Mouse (Mus musculus) embryonic facial prominence, embryonic 13.5 days (tissue): ENCODE results near the gene Coq10a. TPM values are rescaled to one million over a fixed set of nuclear protein-coding genes. Genes with fewer than 3 reads are reported as not detected.

Experiments
- ATAC-seq: fragments of 200-750 bp; cut with Nextera tagmentation; 2 replicates; pipeline ENCODE4 v1.8.0; 2017; ENCODE audit warnings: low read depth; ENCODE audit not compliant: insufficient number of reproducible peaks, insufficient read depth, low FRiP score, low TSS enrichment
- H3K27ac ChIP-seq: fragments of 300-500 bp; sonication (generic); 2 replicates; pipeline ENCODE4 v1.5.1; 2015; ENCODE audit warnings: moderate library complexity, mild to moderate bottlenecking, inconsistent platforms
- H3K27me3 ChIP-seq: fragments of 300-500 bp; sonication (generic); 2 replicates; pipeline ENCODE4 v1.6.1; 2015; ENCODE audit warnings: mild to moderate bottlenecking, inconsistent platforms
- H3K36me3 ChIP-seq: fragments of 300-500 bp; sonication (generic); 2 replicates; pipeline ENCODE4 v1.6.1; 2015; ENCODE audit warnings: mild to moderate bottlenecking, inconsistent platforms
- H3K4me1 ChIP-seq: fragments of 300-500 bp; sonication (generic); 2 replicates; pipeline ENCODE4 v1.6.1; 2015; ENCODE audit warnings: inconsistent platforms
- H3K4me2 ChIP-seq: fragments of 300-500 bp; sonication (generic); 2 replicates; pipeline ENCODE4 v1.6.1; 2015; ENCODE audit warnings: moderate library complexity, mild to moderate bottlenecking, inconsistent platforms
- H3K4me3 ChIP-seq: fragments of 300-500 bp; sonication (generic); 2 replicates; pipeline ENCODE4 v1.5.1; 2015; ENCODE audit warnings: mild to moderate bottlenecking, inconsistent platforms
- H3K9ac ChIP-seq: fragments of 300-500 bp; sonication (generic); 2 replicates; pipeline ENCODE4 v1.6.1; 2015; ENCODE audit warnings: mild to moderate bottlenecking, inconsistent platforms
- H3K9me3 ChIP-seq: fragments of 300-500 bp; sonication (generic); 2 replicates; pipeline ENCODE4 v1.6.1; 2016; ENCODE audit warnings: inconsistent platforms
- WGBS: fragments of 180-500 bp; shearing (Covaris S2); methylation state at CpG from one replicate; pipeline ENCODE4 v1.1.7; 2015; ENCODE audit warnings: mixed read lengths; 5-methylcytosine and 5-hydroxymethylcytosine counted together
- polyA plus RNA-seq: library from polyadenylated mRNA; unstranded; fragments of >200 nt; fragmentation: Nextera tagmentation; extraction: Ambion mirVana; gene quantifications from 2 replicates; pipeline ENCODE4 v1.2.1, GENCODE M21; 2015

Coq10a gene
- 13.1 and 16.2 TPM in 2 replicates for polyA plus RNA-seq

- H3K36me3 ChIP-seq: peaks cover 19% of the 10 kb centered on the region
- no peaks in the 10 kb centered on the region for H3K9me3 ChIP-seq
- peak within 1 kb of the TSS; percentile 96 for H3K27ac ChIP-seq
- peak; percentile 88 for ATAC-seq
- peak within 1 kb of the TSS; percentile 85 for H3K9ac ChIP-seq
- H3K4me2 ChIP-seq: peak within 1 kb of the TSS; percentile 89
- peaks cover 14% of the 10 kb centered on the region for H3K4me1 ChIP-seq
- H3K27me3 ChIP-seq: no peaks in the 10 kb centered on the region
- peak within 1 kb of the TSS; percentile 70 for H3K4me3 ChIP-seq
- WGBS: under 1% methylated on average over 87 of the region's 87 CpGs
Observed at GRCm38 (mm10) chr10:128368402-128369217, at the start of gene Coq10a. TSS of gene Coq10a (minus strand) at chr10:128368997.

GRCm38 (mm10) chr10:128414848-128415247, 46.1 kb upstream of the Coq10a start:
- H3K4me1 ChIP-seq: peaks cover 30% of the 10 kb centered on the region
- H3K27me3 ChIP-seq: no peaks in the 10 kb centered on the region
- H3K9me3 ChIP-seq: no peaks in the 10 kb centered on the region
- ATAC-seq: no peak
- no peak overlapping the region for H3K4me3 ChIP-seq
- no peak overlapping the region for H3K9ac ChIP-seq
- H3K4me2 ChIP-seq: no peak overlapping the region
- WGBS: 85% methylated on average over 5 of the region's 5 CpGs
- no peak overlapping the region for H3K27ac ChIP-seq
- H3K36me3 ChIP-seq: peaks cover 58% of the 10 kb centered on the region

GRCm38 (mm10) chr10:128413076-128413475, 44.3 kb upstream of the Coq10a start:
- Histone ChIP-seq H3K27me3 (no peaks in the 10 kb centered on the region), H3K4me1 (peaks cover 38% of the 10 kb centered on the region)
- 63% methylated on average over 1 of the region's 1 CpGs for WGBS

GRCm38 (mm10) chr10:128412558-128412957, 43.8 kb upstream of the Coq10a start:
- Histone ChIP-seq H3K4me1 (peaks cover 39% of the 10 kb centered on the region), H3K27me3 (no peaks in the 10 kb centered on the region), H3K9ac (peak overlapping the region; percentile 89), H3K9me3 (no peaks in the 10 kb centered on the region), H3K4me2 (peak overlapping the region; percentile 98), H3K27ac (peak overlapping the region; percentile 98), H3K4me3 (peak overlapping the region; percentile 87), H3K36me3 (peaks cover 43% of the 10 kb centered on the region)
- no peak for ATAC-seq
- 58% methylated on average over 1 of the region's 1 CpGs for WGBS

More at GRCm38 (mm10) chr10:128413076-128413475, 44.3 kb upstream of the Coq10a start:
- peak overlapping the region; percentile 98; the same call in 1 of the 2 replicates for H3K27ac ChIP-seq
- ATAC-seq: no peak
- peak overlapping the region; percentile 87 for H3K4me3 ChIP-seq
- peak overlapping the region; percentile 98 for H3K4me2 ChIP-seq
- H3K36me3 ChIP-seq: peaks cover 43% of the 10 kb centered on the region
- H3K9ac ChIP-seq: peak overlapping the region; percentile 89
- H3K9me3 ChIP-seq: no peaks in the 10 kb centered on the region

- 0% methylated on average over 14 of the region's 14 CpGs for WGBS
Observed at GRCm38 (mm10) chr10:128412055-128412381, 43.2 kb upstream of the Coq10a start.

GRCm38 (mm10) chr10:128411211-128412054, 42.6 kb upstream of the Coq10a start, which contains the start of the genes Nabp2 and Rnf41:
TSS of gene Nabp2 (minus strand) at chr10:128411492.
TSS of gene Rnf41 (plus strand) at chr10:128411657.
- H3K9me3 ChIP-seq: no peaks in the 10 kb centered on the region
- peak; percentile 88 for ATAC-seq
- H3K36me3 ChIP-seq: peaks cover 34% of the 10 kb centered on the region
- peak within 1 kb of the TSS; percentile 98 for H3K4me2 ChIP-seq
- H3K27ac ChIP-seq: peak within 1 kb of the TSS; percentile 98
- no peaks in the 10 kb centered on the region for H3K27me3 ChIP-seq
- H3K9ac ChIP-seq: peak within 1 kb of the TSS; percentile 89
- H3K4me1 ChIP-seq: peaks cover 39% of the 10 kb centered on the region
- H3K4me3 ChIP-seq: peak within 1 kb of the TSS; percentile 87
- under 1% methylated on average over 50 of the region's 50 CpGs for WGBS

More at GRCm38 (mm10) chr10:128412055-128412381, 43.2 kb upstream of the Coq10a start:
- H3K27ac ChIP-seq: peak overlapping the region; percentile 98
- H3K4me1 ChIP-seq: peaks cover 39% of the 10 kb centered on the region
- no peaks in the 10 kb centered on the region for H3K9me3 ChIP-seq
- peak overlapping the region; percentile 89 for H3K9ac ChIP-seq
- no peaks in the 10 kb centered on the region for H3K27me3 ChIP-seq
- no peak for ATAC-seq
- H3K4me3 ChIP-seq: peak overlapping the region; percentile 87
- H3K4me2 ChIP-seq: peak overlapping the region; percentile 98
- peaks cover 38% of the 10 kb centered on the region for H3K36me3 ChIP-seq

GRCm38 (mm10) chr10:128410560-128410845, 41.7 kb upstream of the Coq10a start:
- H3K36me3 ChIP-seq: peaks cover 33% of the 10 kb centered on the region
- no peaks in the 10 kb centered on the region for H3K9me3 ChIP-seq
- ATAC-seq: no peak
- no peaks in the 10 kb centered on the region for H3K27me3 ChIP-seq
- peak overlapping the region; percentile 98 for H3K4me2 ChIP-seq
- H3K9ac ChIP-seq: peak overlapping the region; percentile 89
- peak overlapping the region; percentile 98 for H3K27ac ChIP-seq
- 21% methylated on average over 4 of the region's 4 CpGs for WGBS
- peak overlapping the region; percentile 87 for H3K4me3 ChIP-seq
- peaks cover 39% of the 10 kb centered on the region for H3K4me1 ChIP-seq

- WGBS: 8% methylated on average over 36 of the region's 36 CpGs
- H3K36me3 ChIP-seq: peaks cover 29% of the 10 kb centered on the region
- peak overlapping the region; percentile 87 for H3K4me3 ChIP-seq
- peaks cover 39% of the 10 kb centered on the region for H3K4me1 ChIP-seq
- peak; percentile 91 for ATAC-seq
- H3K9me3 ChIP-seq: no peaks in the 10 kb centered on the region
- peak overlapping the region; percentile 89 for H3K9ac ChIP-seq
- H3K27ac ChIP-seq: peak overlapping the region; percentile 98
- no peaks in the 10 kb centered on the region for H3K27me3 ChIP-seq
- peak overlapping the region; percentile 98 for H3K4me2 ChIP-seq
Observed at GRCm38 (mm10) chr10:128409692-128410559, 41.1 kb upstream of the Coq10a start.

GRCm38 (mm10) chr10:128408591-128409535, 40.1 kb upstream of the Coq10a start:
- H3K4me3 ChIP-seq: peak overlapping the region; percentile 87
- 18% methylated on average over 35 of the region's 35 CpGs for WGBS
- H3K27me3 ChIP-seq: no peaks in the 10 kb centered on the region
- peak overlapping the region; percentile 76 for H3K27ac ChIP-seq
- H3K9me3 ChIP-seq: no peaks in the 10 kb centered on the region
- peaks cover 25% of the 10 kb centered on the region for H3K36me3 ChIP-seq
- peak overlapping the region; percentile 77 for H3K9ac ChIP-seq
- H3K4me1 ChIP-seq: peaks cover 36% of the 10 kb centered on the region
- H3K4me2 ChIP-seq: peak overlapping the region; percentile 98
- no peak for ATAC-seq

GRCm38 (mm10) chr10:128403931-128404330, 35.1 kb upstream of the Coq10a start:
- no peak for ATAC-seq
- Histone ChIP-seq H3K9me3 (no peaks in the 10 kb centered on the region), H3K9ac (no peak overlapping the region), H3K4me3 (no peak overlapping the region), H3K27me3 (no peaks in the 10 kb centered on the region), H3K4me2 (no peak overlapping the region), H3K4me1 (peaks cover 21% of the 10 kb centered on the region), H3K27ac (no peak overlapping the region), H3K36me3 (peaks cover 23% of the 10 kb centered on the region)
- WGBS: 81% methylated on average over 7 of the region's 7 CpGs
